Mouse (Mus musculus): Measurements from ENCODE around the gene Vmn2r19. TPM values are rescaled to one million over a fixed set of nuclear protein-coding genes. Genes with fewer than 3 reads are reported as not detected.
"Not testable (repeated sequence)": the region's sequence is repeated elsewhere in the genome, so short reads cannot be mapped to it uniquely, and the experiment has no call there.

Gene Vmn2r19
- total RNA-seq (2021) = not detected

DNA sequence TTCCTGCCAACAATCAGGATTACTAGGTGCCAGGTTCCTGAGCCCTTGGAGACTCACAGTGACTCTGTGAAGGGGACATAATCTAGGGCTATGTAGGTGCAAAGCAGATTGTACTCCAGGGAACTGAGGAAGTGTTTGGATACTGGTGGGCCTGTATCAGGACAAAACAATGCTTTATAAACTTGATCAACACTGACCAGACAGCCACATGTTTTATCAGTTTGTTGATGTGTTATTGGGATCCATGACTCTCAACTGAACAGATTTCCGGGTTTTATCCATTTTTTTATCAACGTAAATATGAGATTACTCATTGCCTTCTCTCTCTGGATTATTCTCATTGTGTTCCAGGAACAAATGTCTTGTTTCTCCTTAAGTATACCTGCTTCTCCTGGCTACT lies at the start of gene Vmn2r19:
Gene Vmn2r19, plus strand, starts transcription at position 301 of the 400 bp plus-strand sequence.
- intact Hi-C loops (cut with DNase I) = no loop called here
- DNase-seq (ENCODE audit: extremely low spot score in 1 of 2, low spot score in 2 of 2) = no peak

DNA sequence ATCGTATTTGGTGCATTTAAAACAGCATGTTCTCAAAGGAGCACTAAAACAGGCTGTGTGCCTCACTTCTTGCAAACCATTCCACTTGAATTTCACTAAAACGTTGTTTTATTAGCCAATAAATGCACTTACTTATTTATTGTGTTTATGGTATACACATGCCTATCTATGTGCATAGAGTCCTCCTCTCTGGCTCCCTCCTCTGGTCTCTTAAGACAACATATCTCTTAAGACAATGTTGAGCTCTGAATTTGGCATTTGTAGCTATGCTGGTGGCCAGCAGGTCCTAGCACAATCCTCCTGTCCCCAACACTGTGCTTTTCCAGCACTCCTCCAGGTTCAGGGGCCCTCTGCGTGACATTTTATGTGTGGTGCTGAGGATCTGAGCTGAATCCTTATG lies 49.2 kb upstream of the Vmn2r19 start:
- intact Hi-C loops (cut with DNase I) = no loop called here
- no peak for DNase-seq (ENCODE audit: extremely low spot score in 1 of 2, low spot score in 2 of 2)

DNA sequence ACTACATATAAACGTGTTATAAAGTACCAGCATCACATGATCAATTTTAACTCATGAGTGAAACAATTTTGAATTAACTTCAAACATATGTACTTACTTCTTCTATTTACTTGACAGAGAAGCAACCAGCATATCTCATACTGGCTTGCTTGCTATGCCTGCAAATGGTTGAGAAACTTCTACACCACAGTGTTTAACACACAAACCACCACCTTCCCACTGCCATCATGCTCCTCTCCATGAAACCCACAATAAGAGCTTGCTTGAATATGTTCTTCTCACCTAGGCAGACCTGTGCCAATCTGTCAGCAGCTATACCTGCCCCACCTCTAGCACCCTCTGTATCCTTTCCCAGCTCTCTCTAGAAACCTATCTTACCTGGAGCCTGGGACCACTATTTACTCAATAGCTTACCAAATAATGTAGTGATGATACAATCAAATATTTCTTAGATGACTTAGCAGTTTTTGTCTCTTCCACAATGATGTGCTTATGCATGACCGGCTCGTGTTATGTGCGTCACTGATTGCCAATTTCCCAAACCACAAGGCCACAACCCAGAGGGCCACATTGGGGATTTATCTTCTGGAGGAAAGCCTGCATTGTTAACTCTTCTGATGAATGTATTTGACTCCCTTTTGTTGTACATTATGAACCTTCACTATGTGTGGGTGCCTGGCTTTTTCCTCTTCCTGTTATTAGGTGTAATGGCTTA lies 48.1 kb upstream of the Vmn2r19 start:
- intact Hi-C loops (cut with DNase I) = no loop called here
- no peak for DNase-seq (ENCODE audit: extremely low spot score in 1 of 2, low spot score in 2 of 2)

DNA sequence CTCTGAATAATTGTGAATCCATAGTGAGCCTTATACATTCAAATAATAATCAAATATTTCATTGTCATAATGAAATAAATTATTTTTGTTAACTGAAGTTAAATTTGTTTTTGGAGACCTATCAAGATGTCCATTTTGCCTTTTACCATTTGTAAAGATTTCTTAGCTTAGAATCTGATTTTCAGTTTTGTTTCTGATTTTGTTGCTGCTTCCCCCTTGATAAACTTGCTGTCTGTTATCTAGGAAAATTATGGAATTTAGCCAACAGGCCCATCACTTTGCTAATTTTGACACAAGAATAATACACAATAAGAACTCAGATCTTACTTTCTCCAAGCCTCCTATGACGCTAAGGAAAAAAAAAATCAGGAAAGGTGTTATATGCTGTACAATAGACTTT lies 47.3 kb upstream of the Vmn2r19 start:
- no peak for DNase-seq (ENCODE audit: extremely low spot score in 1 of 2, low spot score in 2 of 2)
- intact Hi-C loops (cut with DNase I) = no loop called here

DNA sequence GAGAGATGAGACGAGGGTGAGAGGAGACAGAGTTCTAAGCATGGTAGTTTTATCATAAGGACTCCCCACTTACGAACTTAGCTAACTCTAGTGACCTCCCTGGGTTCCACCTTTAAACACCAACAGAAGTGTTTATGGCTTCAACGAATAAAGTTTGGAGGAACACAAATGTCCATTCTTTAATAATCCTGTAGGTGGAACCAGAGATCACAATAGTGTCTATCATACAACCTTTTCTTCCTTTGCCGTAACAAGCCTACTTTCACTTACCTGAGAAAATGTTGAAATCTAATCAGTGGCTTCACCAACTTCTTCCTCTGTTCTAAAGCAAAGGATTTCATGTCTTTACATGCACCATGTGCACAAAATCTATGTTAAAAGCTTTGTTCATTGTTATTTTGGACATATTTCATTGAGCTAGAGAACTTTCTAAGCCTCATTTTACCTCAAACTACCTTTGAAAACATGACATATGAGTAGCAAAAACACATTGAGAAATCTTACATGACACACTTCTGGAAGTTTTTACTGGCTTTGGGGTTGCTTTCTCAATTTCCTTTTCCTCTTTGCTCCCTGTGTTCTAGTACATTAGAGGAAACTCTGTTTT lies 46.5 kb upstream of the Vmn2r19 start, which contains the start of gene Clec4d:
Gene Clec4d, plus strand, starts transcription at position 557 of the 607 bp plus-strand sequence.
- no peak for DNase-seq (ENCODE audit: extremely low spot score in 1 of 2, low spot score in 2 of 2)
- intact Hi-C loops (cut with DNase I) = no loop called here

DNA sequence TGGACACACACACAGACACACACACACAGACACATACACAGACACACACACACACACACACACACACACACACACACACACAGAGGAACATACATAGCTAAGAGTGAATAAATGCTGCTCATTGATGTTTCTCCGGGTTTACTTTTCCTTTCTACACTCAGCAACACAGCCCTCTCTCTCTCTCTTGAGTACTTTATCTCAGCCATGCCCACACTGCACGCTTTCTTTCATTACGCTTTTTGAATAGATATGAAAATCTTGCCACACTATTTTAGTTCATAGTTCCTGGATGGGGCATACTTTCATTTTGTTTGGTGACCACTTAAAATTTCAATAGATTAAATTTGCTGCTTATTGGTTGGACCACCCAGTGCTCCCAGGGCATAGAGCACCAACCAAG lies 43.9 kb upstream of the Vmn2r19 start:
- intact Hi-C loops (cut with DNase I) = no loop called here
- DNase-seq (ENCODE audit: extremely low spot score in 1 of 2, low spot score in 2 of 2) = no peak

DNA sequence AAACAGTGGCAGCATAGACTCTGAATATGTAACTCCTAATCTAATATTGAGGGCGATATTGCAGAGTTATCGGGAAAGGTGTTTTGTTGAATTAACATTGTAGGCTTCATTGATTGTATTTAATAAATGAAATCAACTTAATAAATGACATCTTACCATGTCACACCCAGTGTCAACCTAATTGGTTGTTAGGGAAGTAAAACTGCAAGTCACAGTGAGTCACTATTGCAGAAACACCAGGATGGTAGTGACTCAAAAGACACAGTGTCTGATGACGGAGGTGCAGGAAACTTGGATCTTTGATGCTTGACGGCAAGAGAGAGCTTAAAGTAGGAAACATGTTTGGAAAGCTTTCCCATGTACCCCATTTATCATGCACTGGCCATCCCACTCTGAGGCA lies 42.3 kb upstream of the Vmn2r19 start:
- intact Hi-C loops (cut with DNase I) = no loop called here
- no peak for DNase-seq (ENCODE audit: extremely low spot score in 1 of 2, low spot score in 2 of 2)

GRCm38 (mm10) chr6:123266945-123267344 lies 41.2 kb upstream of the Vmn2r19 start:
- DNase-seq (ENCODE audit: extremely low spot score in 1 of 2, low spot score in 2 of 2) = no peak
- intact Hi-C loops (cut with DNase I) = no loop called here

DNA sequence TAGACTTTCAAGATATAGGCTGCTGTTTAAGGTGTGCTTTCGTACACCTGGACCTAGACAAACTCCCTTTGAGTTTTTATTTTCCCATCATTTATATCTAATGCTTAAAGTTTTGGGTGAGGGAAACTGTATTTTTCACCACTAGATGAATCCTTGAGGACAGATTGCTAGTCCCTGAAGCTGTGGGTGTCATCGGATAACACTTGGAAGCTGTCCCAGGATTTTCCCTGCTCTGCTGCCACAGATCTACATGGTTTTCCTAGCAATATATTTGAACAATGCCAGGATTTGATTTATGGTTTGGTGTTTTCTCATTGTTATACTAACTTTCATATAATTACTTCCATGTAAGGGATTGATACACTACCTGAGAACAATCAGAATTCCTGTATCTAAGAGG lies 28.7 kb upstream of the Vmn2r19 start:
- no peak for DNase-seq (ENCODE audit: extremely low spot score in 1 of 2, low spot score in 2 of 2)
- intact Hi-C loops (cut with DNase I) = no loop called here

DNA sequence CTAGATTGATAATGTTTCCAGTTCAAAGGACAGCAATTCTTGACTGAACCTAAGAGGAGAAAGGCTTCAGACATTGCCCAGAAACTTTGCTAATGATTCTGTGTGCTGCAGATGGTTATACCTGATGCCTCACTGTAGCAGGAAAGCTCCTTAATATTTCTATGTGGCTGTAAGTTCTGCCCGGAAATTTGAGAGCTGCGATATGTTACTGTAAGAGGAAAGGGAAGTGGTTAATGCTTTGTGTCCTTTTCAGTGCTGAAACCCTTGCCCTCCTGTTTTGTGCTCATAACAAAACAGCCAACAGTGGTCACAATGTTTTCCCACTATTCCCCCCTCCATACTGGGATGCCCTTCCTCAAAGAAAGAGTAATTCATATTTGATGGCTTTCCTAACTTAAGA lies 21.8 kb upstream of the Vmn2r19 start:
- DNase-seq (ENCODE audit: extremely low spot score in 1 of 2, low spot score in 2 of 2) = no peak
- intact Hi-C loops (cut with DNase I) = no loop called here

DNA sequence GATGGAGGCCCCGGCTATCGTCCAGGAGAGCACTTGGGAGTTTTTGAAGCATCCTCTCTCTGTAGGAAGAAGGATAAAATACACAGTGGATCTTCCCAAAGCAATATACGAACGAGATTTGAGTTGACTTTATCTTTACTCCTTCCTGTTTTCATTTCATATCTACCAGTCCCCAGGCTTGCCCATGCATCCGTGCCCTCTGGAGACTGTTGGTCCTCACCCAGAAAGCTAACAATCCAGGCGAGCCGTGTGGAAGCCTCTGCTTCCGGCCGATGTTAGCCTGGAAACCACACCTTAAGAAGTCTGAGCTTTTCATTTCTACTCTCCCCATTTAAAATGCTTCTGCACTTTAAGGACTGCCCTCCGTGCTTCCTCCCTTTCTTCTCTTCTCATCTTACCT lies 19.2 kb upstream of the Vmn2r19 start:
- DNase-seq (ENCODE audit: extremely low spot score in 1 of 2, low spot score in 2 of 2) = no peak
- intact Hi-C loops (cut with DNase I) = no loop called here

GRCm38 (mm10) chr6:123289753-123290152 lies 18.4 kb upstream of the Vmn2r19 start, which contains the start of gene Clec4e:
Gene Clec4e (minus strand): TSS chr6:123289870.
- intact Hi-C loops (cut with DNase I) = no loop called here
- no peak for DNase-seq (ENCODE audit: extremely low spot score in 1 of 2, low spot score in 2 of 2)

GRCm38 (mm10) chr6:123292751-123293400 lies 15.3 kb upstream of the Vmn2r19 start:
- intact Hi-C loops (cut with DNase I) = no loop called here

GRCm38 (mm10) chr6:123293509-123293908 lies 14.6 kb upstream of the Vmn2r19 start:
- not testable (repeated sequence) for DNase-seq (ENCODE audit: extremely low spot score in 1 of 2, low spot score in 2 of 2)

More at GRCm38 (mm10) chr6:123292751-123293400, 15.3 kb upstream of the Vmn2r19 start:
- DNase-seq (ENCODE audit: extremely low spot score in 1 of 2, low spot score in 2 of 2) = no peak

DNA sequence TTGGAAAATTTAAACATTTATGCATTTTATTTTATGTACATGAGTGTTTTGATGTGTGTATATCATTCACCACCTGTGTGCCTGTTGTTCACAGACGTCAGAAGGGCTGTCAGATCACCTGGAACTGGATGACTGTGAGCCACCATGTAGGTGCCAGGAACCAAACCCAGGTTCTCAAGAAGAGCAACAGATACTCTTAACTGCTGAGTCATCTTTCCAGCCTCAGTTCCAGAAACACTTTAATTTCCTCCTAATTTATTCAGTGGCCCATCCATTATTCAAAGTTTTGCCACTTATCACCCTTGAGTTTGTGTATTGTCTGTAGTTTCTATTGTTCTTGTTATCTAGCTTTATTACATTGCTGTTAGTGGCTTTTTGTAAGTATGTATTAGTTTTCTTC lies 11.4 kb upstream of the Vmn2r19 start:
- no peak for DNase-seq (ENCODE audit: extremely low spot score in 1 of 2, low spot score in 2 of 2)
- intact Hi-C loops (cut with DNase I) = no loop called here

More at GRCm38 (mm10) chr6:123293509-123293908, 14.6 kb upstream of the Vmn2r19 start:
- intact Hi-C loops (cut with DNase I) = not testable (repeated sequence)

DNA sequence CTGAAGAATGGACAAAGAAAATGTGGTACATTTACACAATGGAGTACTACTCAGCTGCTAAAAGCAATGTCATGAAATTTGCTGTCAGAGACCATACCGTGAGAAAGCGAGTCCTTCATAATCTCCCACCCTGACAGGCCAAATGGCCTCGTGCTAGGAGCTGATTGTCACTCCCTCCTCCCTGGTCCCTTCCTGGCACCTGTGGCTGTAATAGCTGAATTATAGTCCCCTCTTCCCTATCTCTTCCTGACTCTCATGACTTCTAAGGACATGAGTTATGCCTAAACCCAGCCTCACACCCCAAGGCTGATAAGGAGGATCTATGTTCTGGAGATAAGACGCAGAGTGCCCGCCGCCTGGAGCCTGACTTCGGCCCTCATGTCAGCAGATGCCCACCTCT lies 1.8 kb upstream of the Vmn2r19 start:
- DNase-seq (ENCODE audit: extremely low spot score in 1 of 2, low spot score in 2 of 2); intact Hi-C loops (cut with DNase I): not testable (repeated sequence)

- intact Hi-C loops (cut with DNase I) = loop anchor here (10.0 kb wide), 1 partner anchor 1042 kb away; no protein-coding TSS in a partner anchor
- DNase-seq (ENCODE audit: extremely low spot score in 1 of 2, low spot score in 2 of 2) = no peak
Measured at GRCm38 (mm10) chr6:123332503-123332902, 24.4 kb downstream of the Vmn2r19 start.

DNA sequence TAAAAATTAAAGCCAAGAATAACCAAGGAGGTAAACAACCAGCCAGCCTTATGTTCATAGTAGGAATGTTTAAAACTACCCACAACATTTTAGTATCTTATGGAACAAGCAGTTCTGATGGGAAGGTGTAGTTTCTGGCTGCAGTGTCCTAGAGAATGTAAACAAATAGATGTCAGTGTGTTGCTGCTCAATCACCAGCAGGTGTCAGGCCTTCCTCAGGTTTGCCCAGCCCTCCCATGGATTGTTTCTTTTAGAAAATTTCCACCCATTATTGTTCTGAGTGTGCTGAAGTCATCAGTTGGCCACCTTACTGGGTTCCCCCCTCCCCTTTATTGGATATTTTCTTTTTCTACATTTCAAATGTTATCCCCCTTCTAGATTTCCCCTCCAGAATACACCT lies 32.0 kb downstream of the Vmn2r19 start:
- peak in 1 of 2 experiments; percentile 8 for DNase-seq (ENCODE audit: extremely low spot score in 1 of 2, low spot score in 2 of 2)

GRCm38 (mm10) chr6:123346141-123346540 lies 38.0 kb downstream of the Vmn2r19 start:
- DNase-seq (ENCODE audit: extremely low spot score in 1 of 2, low spot score in 2 of 2) = no peak
- intact Hi-C loops (cut with DNase I) = no loop called here

More for the DNA sequence above, 32.0 kb downstream of the Vmn2r19 start:
- intact Hi-C loops (cut with DNase I) = loop anchor here (5.0 kb wide), 1 partner anchor 922 kb away; no protein-coding TSS in a partner anchor
